Mouse (Mus musculus): ENCODE results near the gene Vsig8.

DNA sequence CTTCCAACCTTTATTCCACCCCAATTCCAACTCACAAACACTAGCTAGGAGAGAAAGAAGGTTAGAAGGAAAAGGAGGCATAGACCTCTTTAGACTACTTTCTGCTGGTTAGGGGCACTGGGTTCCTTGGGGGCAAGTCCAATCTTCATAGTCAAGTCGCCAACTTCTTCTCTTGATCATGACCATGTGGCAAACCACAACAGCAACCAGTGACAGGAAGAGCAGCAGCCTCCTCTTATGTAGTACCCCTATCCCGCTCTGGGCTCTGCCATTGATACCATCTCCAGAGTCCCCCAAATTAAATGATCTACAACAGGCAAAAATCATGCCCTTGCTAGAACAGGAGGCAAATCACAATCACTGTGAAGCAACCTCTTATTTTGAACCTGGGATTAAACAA lies 38.2 kb downstream of the Vsig8 start:
- no peak for TF ChIP-seq CEBPB (IDR thresholded peaks at IDR 0.05; ENCODE audit: insufficient read depth, poor library complexity, severe bottlenecking)
- no peak for TF ChIP-seq POLR2A (IDR thresholded peaks at IDR 0.05; ENCODE audit: insufficient read length, low read depth)
- TF ChIP-seq USF1 (IDR thresholded peaks at IDR 0.05; ENCODE audit: low read depth): no peak
